Mouse (Mus musculus): ENCODE measurements at regions not wholly inside any gene's neighbourhood (a gene's known extent, or its start where the extent isn't known, plus 50 kb on each side); places are given as distances from the start of the nearest gene placed in this dataset.
A peak's percentile ranks its signal among the peaks of the same experiment; 100 is the strongest.
"Not testable (repeated sequence)": the region's sequence is repeated elsewhere in the genome, so short reads cannot be mapped to it uniquely, and the experiment has no call there.

GRCm38 (mm10) chr2:53276435-53276834, 84.9 kb downstream of the Arl6ip6 start:
- DNase-seq (ENCODE audit: low read depth, low spot score), result no peak

- DNase-seq (ENCODE audit: low read depth, low spot score), result no peak
Measured at GRCm38 (mm10) chr2:53301712-53302423, 110.3 kb downstream of the Arl6ip6 start.

GRCm38 (mm10) chr2:53330680-53331079, 139.2 kb downstream of the Arl6ip6 start:
- DNase-seq (ENCODE audit: low read depth, low spot score), result peak; percentile 62

- no peak for DNase-seq (ENCODE audit: low read depth, low spot score)
Measured at GRCm38 (mm10) chr2:53359026-53359425, 167.5 kb downstream of the Arl6ip6 start.

GRCm38 (mm10) chr2:53382348-53382747, 190.8 kb downstream of the Arl6ip6 start:
- no peak for DNase-seq (ENCODE audit: low read depth, low spot score)

- DNase-seq (ENCODE audit: low read depth, low spot score), result no peak
Measured at GRCm38 (mm10) chr2:53384545-53385176, 193.1 kb downstream of the Arl6ip6 start.

- DNase-seq (ENCODE audit: low read depth, low spot score), result no peak
Measured at GRCm38 (mm10) chr2:53388652-53389051, 197.1 kb downstream of the Arl6ip6 start.

- DNase-seq (ENCODE audit: low read depth, low spot score), result no peak
Measured at GRCm38 (mm10) chr2:53414471-53414870, 222.9 kb downstream of the Arl6ip6 start.

GRCm38 (mm10) chr2:53437046-53437815, 245.7 kb downstream of the Arl6ip6 start:
- DNase-seq (ENCODE audit: low read depth, low spot score), result no peak

GRCm38 (mm10) chr2:53440301-53440700, 248.8 kb downstream of the Arl6ip6 start:
- peak; percentile 71 for DNase-seq (ENCODE audit: low read depth, low spot score)

GRCm38 (mm10) chr2:53460265-53460664, 268.7 kb downstream of the Arl6ip6 start:
- DNase-seq (ENCODE audit: low read depth, low spot score), result no peak

GRCm38 (mm10) chr2:53474455-53474854, 282.9 kb downstream of the Arl6ip6 start:
- DNase-seq (ENCODE audit: low read depth, low spot score), result peak; percentile 79

GRCm38 (mm10) chr2:53479051-53479450, 287.5 kb downstream of the Arl6ip6 start:
- not testable (repeated sequence) for DNase-seq (ENCODE audit: low read depth, low spot score)

- DNase-seq (ENCODE audit: low read depth, low spot score), result no peak
Measured at GRCm38 (mm10) chr2:53488301-53488700, 296.8 kb downstream of the Arl6ip6 start.

GRCm38 (mm10) chr2:53490805-53491585, 299.5 kb downstream of the Arl6ip6 start:
- DNase-seq (ENCODE audit: low read depth, low spot score), result no peak

GRCm38 (mm10) chr2:53492788-53493187, 301.3 kb downstream of the Arl6ip6 start:
- DNase-seq (ENCODE audit: low read depth, low spot score), result no peak

GRCm38 (mm10) chr2:53501657-53502274, 310.2 kb downstream of the Arl6ip6 start:
- no peak for DNase-seq (ENCODE audit: low read depth, low spot score)

- no peak for DNase-seq (ENCODE audit: low read depth, low spot score)
Measured at GRCm38 (mm10) chr2:53502275-53502667, 310.7 kb downstream of the Arl6ip6 start.

GRCm38 (mm10) chr2:53542097-53542496, 350.6 kb downstream of the Arl6ip6 start:
- DNase-seq (ENCODE audit: low read depth, low spot score), result no peak

GRCm38 (mm10) chr2:53574007-53574406, 382.5 kb downstream of the Arl6ip6 start:
- DNase-seq (ENCODE audit: low read depth, low spot score), result no peak

- no peak for DNase-seq (ENCODE audit: low read depth, low spot score)
Measured at GRCm38 (mm10) chr2:53605829-53606228, 414.3 kb downstream of the Arl6ip6 start.
